Mouse (Mus musculus): Measurements from ENCODE around the gene Cdk13. TPM values are rescaled to one million over a fixed set of nuclear protein-coding genes. Genes with fewer than 3 reads are reported as not detected.

Cdk13 gene
- polyA plus RNA-seq, 1 experiment from 2014 or later: 15.0 TPM

- H3K9ac ChIP-seq: no peak overlapping the region
- H3K27me3 ChIP-seq: no peaks in the 10 kb centered on the region
- H3K4me1 ChIP-seq: no peaks in the 10 kb centered on the region
- 97% methylated on average over 3 of the region's 3 CpGs for WGBS
- H3K27ac ChIP-seq: no peak overlapping the region
- peaks cover 14% of the 10 kb centered on the region for H3K36me3 ChIP-seq (ENCODE audit: poor library complexity, severe bottlenecking)
- H3K9me3 ChIP-seq (replicated peaks): no peaks in the 10 kb centered on the region
- H3K4me2 ChIP-seq: no peak overlapping the region
- ATAC-seq: no peak
- H3K4me3 ChIP-seq: no peak overlapping the region
Measured at GRCm38 (mm10) chr13:17728798-17729197, 76.1 kb downstream of the Cdk13 start.

- 93% methylated on average over 4 of the region's 4 CpGs for WGBS
- Histone ChIP-seq H3K4me3 (no peak overlapping the region), H3K9me3 (replicated peaks) (no peaks in the 10 kb centered on the region), H3K27me3 (no peaks in the 10 kb centered on the region), H3K4me2 (no peak overlapping the region), H3K36me3 (ENCODE audit: poor library complexity, severe bottlenecking) (peaks cover 14% of the 10 kb centered on the region), H3K4me1 (no peaks in the 10 kb centered on the region), H3K9ac (no peak overlapping the region), H3K27ac (no peak overlapping the region)
- no peak for ATAC-seq
Measured at GRCm38 (mm10) chr13:17727922-17728321, 77.0 kb downstream of the Cdk13 start.

GRCm38 (mm10) chr13:17717357-17717756 is 87.5 kb downstream of the Cdk13 start:
- 100% methylated on average over 1 of the region's 1 CpGs for WGBS
- no peak overlapping the region for H3K27ac ChIP-seq
- no peak overlapping the region for H3K9ac ChIP-seq
- peaks cover 26% of the 10 kb centered on the region for H3K36me3 ChIP-seq (ENCODE audit: poor library complexity, severe bottlenecking)
- no peaks in the 10 kb centered on the region for H3K4me1 ChIP-seq
- no peaks in the 10 kb centered on the region for H3K27me3 ChIP-seq
- H3K4me2 ChIP-seq: no peak overlapping the region
- no peak for ATAC-seq
- H3K9me3 ChIP-seq (replicated peaks): no peaks in the 10 kb centered on the region
- H3K4me3 ChIP-seq: no peak overlapping the region

- no peaks in the 10 kb centered on the region for H3K4me1 ChIP-seq
- ATAC-seq: peak; percentile 67; the same call in 1 of the 2 replicates
- no peak overlapping the region for H3K9ac ChIP-seq
- no peak overlapping the region for H3K4me3 ChIP-seq
- no peaks in the 10 kb centered on the region for H3K27me3 ChIP-seq
- H3K9me3 ChIP-seq (replicated peaks): no peaks in the 10 kb centered on the region
- H3K27ac ChIP-seq: no peak overlapping the region
- 75% methylated on average over 5 of the region's 5 CpGs for WGBS
- H3K36me3 ChIP-seq (ENCODE audit: poor library complexity, severe bottlenecking): no peaks in the 10 kb centered on the region
- no peak overlapping the region for H3K4me2 ChIP-seq
Measured at GRCm38 (mm10) chr13:17708784-17709311, 96.0 kb downstream of the Cdk13 start.

- Histone ChIP-seq H3K4me3 (no peak overlapping the region), H3K4me1 (no peaks in the 10 kb centered on the region), H3K9ac (no peak overlapping the region), H3K27me3 (no peaks in the 10 kb centered on the region), H3K36me3 (ENCODE audit: poor library complexity, severe bottlenecking) (no peaks in the 10 kb centered on the region), H3K4me2 (no peak overlapping the region), H3K9me3 (replicated peaks) (no peaks in the 10 kb centered on the region), H3K27ac (no peak overlapping the region)
- 84% methylated on average over 6 of the region's 6 CpGs for WGBS
- no peak for ATAC-seq
Measured at GRCm38 (mm10) chr13:17705188-17705826, 99.6 kb downstream of the Cdk13 start.

GRCm38 (mm10) chr13:17702311-17702710 is 102.6 kb downstream of the Cdk13 start:
- Histone ChIP-seq H3K4me2 (no peak overlapping the region), H3K4me1 (no peaks in the 10 kb centered on the region), H3K4me3 (no peak overlapping the region), H3K9me3 (replicated peaks) (no peaks in the 10 kb centered on the region), H3K27me3 (no peaks in the 10 kb centered on the region), H3K27ac (no peak overlapping the region), H3K36me3 (ENCODE audit: poor library complexity, severe bottlenecking) (no peaks in the 10 kb centered on the region), H3K9ac (no peak overlapping the region)
- no peak for ATAC-seq

GRCm38 (mm10) chr13:17701322-17701721 is 103.6 kb downstream of the Cdk13 start:
- no peaks in the 10 kb centered on the region for H3K27me3 ChIP-seq
- no peak for ATAC-seq
- no peak overlapping the region for H3K4me2 ChIP-seq
- peaks cover 6% of the 10 kb centered on the region for H3K4me1 ChIP-seq
- no peaks in the 10 kb centered on the region for H3K36me3 ChIP-seq (ENCODE audit: poor library complexity, severe bottlenecking)
- H3K27ac ChIP-seq: no peak overlapping the region
- H3K9ac ChIP-seq: no peak overlapping the region
- no peaks in the 10 kb centered on the region for H3K9me3 ChIP-seq (replicated peaks)
- no peak overlapping the region for H3K4me3 ChIP-seq

GRCm38 (mm10) chr13:17700090-17700715 is 104.7 kb downstream of the Cdk13 start:
- no peak overlapping the region for H3K4me3 ChIP-seq
- H3K27me3 ChIP-seq: no peaks in the 10 kb centered on the region
- 84% methylated on average over 3 of the region's 3 CpGs for WGBS
- ATAC-seq: no peak
- peaks cover 11% of the 10 kb centered on the region for H3K4me1 ChIP-seq
- no peak overlapping the region for H3K4me2 ChIP-seq
- no peaks in the 10 kb centered on the region for H3K36me3 ChIP-seq (ENCODE audit: poor library complexity, severe bottlenecking)
- no peak overlapping the region for H3K9ac ChIP-seq
- H3K9me3 ChIP-seq (replicated peaks): no peaks in the 10 kb centered on the region
- no peak overlapping the region for H3K27ac ChIP-seq

GRCm38 (mm10) chr13:17695898-17696580 is 108.9 kb downstream of the Cdk13 start:
- Histone ChIP-seq H3K4me2 (peak overlapping the region; percentile 77), H3K27me3 (no peaks in the 10 kb centered on the region), H3K4me1 (peaks cover 11% of the 10 kb centered on the region), H3K9ac (peak overlapping the region; percentile 91), H3K4me3 (peak overlapping the region; percentile 78), H3K27ac (peak overlapping the region; percentile 87; the same call in 1 of the 2 replicates), H3K9me3 (replicated peaks) (no peaks in the 10 kb centered on the region), H3K36me3 (ENCODE audit: poor library complexity, severe bottlenecking) (no peaks in the 10 kb centered on the region)
- WGBS: 14% methylated on average over 7 of the region's 7 CpGs
- no peak for ATAC-seq

- peak; percentile 99 for ATAC-seq
Measured at GRCm38 (mm10) chr13:17694911-17695699, 109.8 kb downstream of the Cdk13 start, which contains the start of the genes Mplkip and Sugct. Mplkip (plus strand) TSS chr13:17695192. Sugct (minus strand) TSS chr13:17695553.

GRCm38 (mm10) chr13:17694414-17694813 is 110.5 kb downstream of the Cdk13 start:
- H3K9me3 ChIP-seq (replicated peaks): no peaks in the 10 kb centered on the region
- whole genome bisulfite sequencing: under 1% methylated on average over 15 of the region's 25 CpGs
- no peaks in the 10 kb centered on the region for H3K27me3 ChIP-seq
- no peaks in the 10 kb centered on the region for H3K36me3 ChIP-seq (ENCODE audit: poor library complexity, severe bottlenecking)
- no peak overlapping the region for H3K27ac ChIP-seq
- peak overlapping the region; percentile 78 for H3K4me3 ChIP-seq
- peak; percentile 81 for ATAC-seq
- peaks cover 11% of the 10 kb centered on the region for H3K4me1 ChIP-seq
- peak overlapping the region; percentile 68 for H3K4me2 ChIP-seq
- peak overlapping the region; percentile 69 for H3K9ac ChIP-seq

More at GRCm38 (mm10) chr13:17694911-17695699, 109.8 kb downstream of the Cdk13 start, which contains the start of the genes Mplkip and Sugct:
- H3K36me3 ChIP-seq (ENCODE audit: poor library complexity, severe bottlenecking): no peaks in the 10 kb centered on the region
- H3K27me3 ChIP-seq: no peaks in the 10 kb centered on the region
- H3K4me1 ChIP-seq: peaks cover 11% of the 10 kb centered on the region
- no peaks in the 10 kb centered on the region for H3K9me3 ChIP-seq (replicated peaks)
- H3K9ac ChIP-seq: peak within 1 kb of the TSS; percentile 91
- peak within 1 kb of the TSS; percentile 77 for H3K4me2 ChIP-seq
- H3K27ac ChIP-seq: peak within 1 kb of the TSS; percentile 87
- under 1% methylated on average over 64 of the region's 66 CpGs for WGBS
- peak within 1 kb of the TSS; percentile 78 for H3K4me3 ChIP-seq

All from forebrain, embryonic 13.5 days (tissue).